Mouse (Mus musculus): ENCODE results near the gene Top3a. TPM values are rescaled to one million over a fixed set of nuclear protein-coding genes. Genes with fewer than 3 reads are reported as not detected.
"Not testable (repeated sequence)": the region's sequence is repeated elsewhere in the genome, so short reads cannot be mapped to it uniquely, and the experiment has no call there.

Top3a gene
- 10 to 100 TPM in 1 of 2 experiments, 1 to 10 TPM in 1; 6.5 to 10.7 TPM for total RNA-seq (2021)
- long read RNA-seq, experiment 1, partial matches to known transcripts = 2 of 4 reads
- long read RNA-seq, experiment 1, other reads (novel, unspliced or antisense) = 1 of 4 reads
- long read RNA-seq, experiment 2, partial matches to known transcripts = 1 of 2 reads
- long read RNA-seq, experiment 2, other reads (novel, unspliced or antisense) = 0 of 2 reads

DNA sequence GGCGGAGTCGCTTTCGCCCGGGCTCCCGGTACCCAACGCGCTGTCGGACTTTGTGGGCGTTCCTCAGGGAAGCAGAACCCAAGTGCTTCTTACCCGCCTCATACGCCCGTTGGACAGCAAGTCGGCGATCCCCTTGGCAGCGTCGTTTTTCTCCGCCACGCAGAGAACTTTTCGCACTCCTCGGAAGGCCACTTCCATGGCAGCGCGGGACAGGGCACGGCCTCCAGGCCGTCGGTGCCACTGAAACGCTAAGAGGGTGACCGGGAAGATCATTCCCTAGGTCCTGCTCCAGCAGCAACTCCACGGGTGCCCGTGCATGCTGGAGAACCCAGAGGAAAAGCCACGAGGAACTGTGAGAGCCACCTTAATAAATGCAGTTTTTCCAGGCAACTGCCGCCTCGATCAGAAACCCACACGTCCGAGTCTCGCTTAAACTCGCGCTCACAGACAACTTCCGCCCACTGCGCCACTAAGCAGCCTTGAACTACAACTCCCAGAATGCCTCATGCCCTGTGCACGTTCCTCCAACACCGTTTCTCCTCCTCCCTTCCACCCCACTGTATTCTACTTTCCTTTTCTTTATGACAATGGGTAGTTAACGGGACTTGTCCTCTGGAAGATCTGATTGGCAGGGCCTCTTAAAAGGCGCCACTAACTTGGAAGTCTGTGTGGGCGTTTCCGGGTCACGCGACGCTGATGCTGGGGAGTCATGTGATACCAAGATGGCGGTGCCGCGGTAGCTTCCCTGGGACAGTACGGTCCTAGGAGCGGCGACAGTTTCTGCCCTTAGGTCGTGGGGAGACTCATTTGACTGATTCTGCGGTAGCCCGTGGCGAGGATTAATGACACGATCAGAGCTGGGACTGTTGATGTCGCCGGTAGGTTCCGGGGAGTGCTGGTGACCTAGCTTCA is at the start of gene Top3a, which contains the start of gene Smcr8:
Gene Top3a (minus strand): TSS at position 537 of the 912 bp plus-strand sequence.
Gene Smcr8 (plus strand): TSS at position 696 of the 912 bp plus-strand sequence.
- DNase-seq = peak; percentile 86 to 88

DNA sequence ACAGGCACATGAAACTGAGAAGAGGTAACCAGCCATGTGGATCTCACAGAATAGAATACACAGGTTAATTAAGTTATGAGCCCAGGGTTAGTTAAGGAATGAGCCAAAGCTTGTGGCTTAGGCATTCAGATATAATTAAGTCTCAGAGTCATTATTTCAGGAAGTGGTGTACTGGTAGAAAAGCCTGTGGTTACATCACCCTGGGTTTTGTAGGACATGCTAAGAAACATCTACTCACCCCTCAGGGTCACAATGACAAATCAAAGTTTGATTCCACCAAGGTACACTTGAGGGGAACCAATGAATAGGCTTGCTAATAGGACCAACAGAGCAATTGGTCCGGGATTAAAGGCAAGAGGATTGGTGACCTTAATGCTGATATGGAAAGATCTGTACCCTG is 49.5 kb upstream of the Top3a start:
- no peak for DNase-seq

DNA sequence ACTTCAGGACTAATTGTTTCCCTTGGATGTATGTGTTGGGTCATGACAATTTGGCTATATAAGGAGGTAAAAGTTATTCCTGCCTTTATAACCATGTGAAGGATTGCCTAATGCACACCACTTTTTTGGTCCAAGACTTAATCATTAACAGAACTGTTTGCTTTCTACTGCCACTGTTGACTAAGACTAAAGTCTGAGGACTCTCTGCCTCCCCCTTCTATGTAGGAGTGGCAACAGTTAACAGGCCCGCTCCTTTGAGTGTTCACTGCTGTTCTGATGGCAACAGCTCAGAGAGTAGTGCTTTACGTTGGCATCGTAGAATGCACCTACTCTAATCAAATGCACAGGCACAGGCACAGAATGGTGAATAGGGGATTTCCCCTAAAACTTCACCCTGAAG is 48.0 kb upstream of the Top3a start:
- no peak for DNase-seq

DNA sequence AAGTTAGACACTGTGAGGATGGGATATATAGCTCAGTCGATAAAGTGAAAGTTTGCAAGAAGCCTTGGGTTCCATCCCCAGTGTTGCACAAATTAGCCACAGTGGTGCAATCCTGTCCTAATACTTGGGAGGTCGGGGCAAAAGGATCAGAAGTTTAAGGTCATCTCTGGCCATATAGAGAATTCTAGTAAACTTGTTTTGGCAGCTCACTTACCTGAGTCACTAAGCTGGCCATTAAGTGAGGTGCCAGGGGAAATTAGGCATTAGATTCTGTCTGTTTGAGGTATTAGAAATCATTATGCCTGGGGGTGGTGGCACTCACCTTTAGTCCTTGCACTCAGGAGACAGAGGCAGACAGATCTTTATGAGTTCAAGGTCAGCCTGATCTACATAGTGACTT is 46.6 kb upstream of the Top3a start:
- no peak for DNase-seq

DNA sequence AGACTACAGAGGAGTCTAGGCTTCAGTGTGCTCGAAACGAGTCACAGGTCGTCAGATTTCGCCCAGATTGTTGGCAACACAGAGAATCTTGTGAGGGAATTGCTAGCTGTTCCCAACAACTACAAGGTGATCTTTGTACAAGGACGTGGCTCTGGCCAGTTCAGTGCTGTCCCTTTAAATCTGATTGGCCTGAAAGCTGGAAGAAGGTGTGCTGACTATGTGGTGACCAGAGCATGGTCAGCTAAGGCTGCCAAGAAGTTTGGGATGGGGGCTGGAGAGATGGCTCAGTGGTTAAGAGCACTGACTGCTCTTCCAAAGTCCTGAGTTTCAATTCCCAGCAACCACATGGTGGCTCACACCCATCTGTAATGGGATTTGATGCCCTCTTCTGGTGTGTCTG is 39.2 kb upstream of the Top3a start:
- DNase-seq = no peak

DNA sequence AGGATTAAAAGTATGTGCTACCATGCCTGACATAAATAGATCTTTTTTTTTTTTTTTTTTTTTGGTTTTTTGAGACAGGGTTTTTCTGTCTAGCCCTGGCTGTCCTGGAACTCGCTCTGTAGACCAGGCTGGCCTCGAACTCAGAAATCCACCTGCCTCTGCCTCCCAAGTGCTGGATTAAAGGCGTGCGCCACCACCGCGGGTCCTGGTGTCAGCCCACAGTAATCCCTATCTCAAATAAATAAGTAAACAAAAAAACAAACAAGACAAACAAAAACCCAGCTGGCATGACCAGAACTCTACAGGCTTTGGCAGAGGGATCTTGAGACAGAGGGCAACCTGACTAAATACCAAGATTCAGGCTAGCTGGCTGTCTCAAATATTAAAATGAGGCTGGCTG is 34.5 kb upstream of the Top3a start, which contains the start of gene Shmt1:
Gene Shmt1 (minus strand): TSS at position 101 of the 400 bp plus-strand sequence.
- not testable (repeated sequence) for DNase-seq

DNA sequence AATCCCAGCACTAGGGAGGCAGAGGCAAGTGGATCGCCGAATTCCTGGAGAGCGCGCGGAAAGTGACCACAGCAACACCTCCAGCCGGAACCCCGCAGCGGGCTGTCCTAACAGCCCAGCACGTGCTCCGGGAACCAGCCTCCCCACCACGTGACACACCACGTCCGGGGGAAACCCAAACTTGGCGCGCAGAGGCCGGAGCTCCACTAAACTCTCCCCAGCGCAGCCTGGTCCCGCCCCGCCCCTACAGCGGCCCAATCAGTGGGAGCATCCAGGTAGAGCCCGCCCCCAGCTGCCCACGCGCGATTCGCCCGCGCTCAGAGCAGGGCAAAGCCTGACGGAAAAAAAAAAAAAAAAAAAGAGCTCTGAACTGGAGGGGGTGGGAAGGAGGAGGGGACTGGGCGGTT is 33.9 kb upstream of the Top3a start:
- peak; percentile 98 for DNase-seq

DNA sequence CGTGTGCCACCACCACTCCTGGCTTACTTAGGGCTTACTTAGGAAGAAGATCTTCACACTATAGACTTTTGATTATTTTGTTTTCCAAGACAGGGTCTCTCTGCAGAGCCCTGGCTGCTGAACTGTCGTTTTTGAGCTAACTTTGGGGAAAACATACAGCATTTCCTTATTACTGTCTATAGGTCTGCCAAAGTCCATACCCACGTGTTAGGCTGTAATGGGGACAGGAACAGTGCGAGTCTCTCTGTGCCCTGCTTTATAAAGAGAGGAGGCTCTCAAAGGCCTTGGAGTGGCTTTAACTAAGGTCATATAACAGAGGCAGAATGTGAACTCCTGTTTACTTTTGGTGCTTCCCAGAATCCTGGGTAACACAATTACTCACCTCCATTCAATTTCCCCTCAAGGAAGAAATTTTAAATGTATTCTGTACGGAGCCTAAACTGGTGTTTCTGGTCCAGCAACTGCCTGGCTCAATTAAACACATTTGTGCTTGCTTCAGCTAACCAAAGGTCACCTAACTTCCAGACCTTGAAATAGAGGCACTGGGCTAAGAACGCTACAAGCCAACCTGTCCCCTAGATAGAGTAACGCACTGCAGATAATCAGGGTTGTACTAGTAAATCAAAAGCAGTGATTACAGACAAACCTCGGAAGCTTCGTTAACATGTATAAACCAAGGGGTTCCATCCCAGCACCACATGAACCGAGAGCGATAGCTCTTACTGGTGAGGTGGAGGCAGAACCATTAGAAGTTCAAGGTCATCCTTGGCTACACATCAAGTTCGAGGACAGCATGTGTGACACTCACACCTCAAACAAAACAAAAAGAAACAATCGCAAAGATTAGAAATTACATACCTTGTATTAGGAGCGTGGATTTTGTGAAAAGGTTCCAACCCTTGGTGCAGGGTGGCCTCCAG is 33.1 kb upstream of the Top3a start:
- DNase-seq = peak in 1 of 2 experiments; percentile 13

DNA sequence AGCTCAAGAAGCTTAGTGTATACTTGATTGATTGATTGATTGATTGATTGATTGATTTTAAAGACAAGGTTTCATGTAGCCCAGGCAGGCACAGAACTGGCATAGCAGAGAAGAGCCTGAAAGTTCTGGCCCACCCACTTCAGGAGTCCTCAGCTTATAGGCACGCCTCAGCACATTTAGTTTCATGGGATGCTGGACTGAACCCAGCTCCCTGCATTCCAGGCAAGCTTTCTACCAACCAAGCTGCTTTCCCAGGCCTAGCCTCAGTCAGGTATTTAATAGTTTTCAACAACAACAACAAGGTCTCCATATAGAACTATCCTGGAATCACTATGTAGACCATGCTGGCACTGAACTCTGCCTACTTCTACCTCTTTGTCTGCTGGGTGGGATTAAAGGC is 32.4 kb upstream of the Top3a start:
- no peak for DNase-seq

DNA sequence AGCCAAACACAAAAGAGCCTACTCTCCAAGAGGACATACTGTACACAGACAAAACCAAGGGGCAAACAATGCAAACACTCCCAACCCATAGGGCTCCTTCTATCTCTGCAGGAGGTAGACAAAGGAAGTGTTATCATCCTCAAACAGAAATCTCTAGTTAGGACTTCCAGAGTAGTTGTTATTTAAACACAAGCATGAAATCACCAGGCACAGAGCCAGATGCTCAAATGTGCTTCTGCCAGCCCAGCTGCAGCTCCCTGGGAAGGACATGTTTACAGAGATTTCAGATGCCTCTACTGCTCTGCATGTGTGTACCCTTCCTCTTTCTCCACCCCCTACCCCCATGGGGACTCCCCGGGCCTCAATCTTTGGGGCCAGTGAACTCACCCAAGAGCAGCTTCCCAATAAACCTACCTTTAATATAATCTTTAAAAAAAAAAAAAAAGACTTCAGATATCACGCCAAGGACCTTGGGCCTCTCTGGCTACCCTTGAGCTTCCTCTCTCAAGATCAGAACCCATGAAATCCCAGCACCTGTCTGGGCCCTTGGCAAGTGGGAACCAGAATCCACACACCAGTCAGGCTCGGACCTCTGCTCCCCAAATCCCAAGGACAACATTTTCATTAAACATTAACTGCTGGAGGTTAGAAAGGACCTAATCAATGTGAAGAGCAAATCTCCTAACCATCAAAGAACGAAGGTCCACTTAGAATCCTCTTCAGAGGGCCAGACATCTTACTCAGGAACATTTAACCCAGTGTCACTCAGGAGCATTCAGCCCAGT is 31.3 kb upstream of the Top3a start:
- peak; percentile 80 to 81 for DNase-seq

DNA sequence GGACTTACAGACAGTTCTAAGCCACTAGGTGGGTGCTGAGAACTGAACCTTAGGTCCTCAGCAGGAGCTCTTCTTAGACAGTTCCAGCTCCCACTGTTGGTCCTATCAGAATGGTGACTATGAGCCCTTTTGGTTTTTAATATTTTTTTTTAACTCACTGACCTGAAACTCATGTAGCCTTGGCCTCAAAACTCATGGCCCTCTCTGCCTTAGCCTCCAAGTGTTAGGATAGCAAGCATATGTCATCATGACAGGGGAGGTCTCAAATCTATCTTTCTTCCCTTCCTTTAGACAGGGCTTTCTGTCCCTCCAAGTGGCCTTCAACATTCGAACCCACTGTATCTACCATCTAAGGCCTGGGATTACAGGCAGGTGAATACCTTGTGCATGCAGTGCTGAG is 23.7 kb upstream of the Top3a start:
- no peak for DNase-seq

DNA sequence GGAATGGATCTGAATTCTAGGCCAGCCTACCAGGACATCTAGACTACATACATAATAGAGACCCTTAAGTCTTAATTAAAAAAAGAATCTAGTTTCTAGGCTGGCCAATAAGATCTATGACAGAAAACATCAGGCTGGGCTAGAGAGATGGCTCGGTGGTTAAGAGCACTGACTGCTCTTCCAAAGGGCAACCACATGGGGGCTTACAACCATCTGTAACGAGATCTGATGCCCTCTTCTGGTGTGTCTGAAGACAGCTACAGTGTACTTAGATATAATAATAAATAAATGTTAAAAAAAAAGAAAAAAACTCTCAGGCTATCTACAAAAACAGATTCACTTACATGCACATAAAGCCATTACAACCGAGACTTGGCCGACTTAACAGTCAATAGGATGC is 22.8 kb upstream of the Top3a start:
- no peak for DNase-seq

DNA sequence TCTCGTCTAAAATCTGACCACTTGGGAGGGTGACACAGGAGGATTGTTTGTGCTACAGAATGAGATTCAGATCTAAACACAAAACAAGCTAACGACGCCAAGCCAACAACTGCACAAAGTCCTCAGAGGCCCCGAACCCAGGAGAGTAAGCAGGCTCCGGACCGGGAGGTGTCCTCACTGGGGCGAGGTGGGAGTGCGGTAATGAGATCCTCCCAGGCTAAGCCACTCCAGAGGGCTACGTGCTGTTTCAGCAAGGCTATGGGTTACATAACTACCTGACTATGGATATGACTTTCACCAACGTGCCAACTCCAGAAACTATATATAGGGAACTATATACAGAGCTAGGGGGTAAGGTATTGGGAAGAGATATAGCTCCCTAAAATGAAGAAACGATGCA is 19.2 kb upstream of the Top3a start:
- DNase-seq = no peak

DNA sequence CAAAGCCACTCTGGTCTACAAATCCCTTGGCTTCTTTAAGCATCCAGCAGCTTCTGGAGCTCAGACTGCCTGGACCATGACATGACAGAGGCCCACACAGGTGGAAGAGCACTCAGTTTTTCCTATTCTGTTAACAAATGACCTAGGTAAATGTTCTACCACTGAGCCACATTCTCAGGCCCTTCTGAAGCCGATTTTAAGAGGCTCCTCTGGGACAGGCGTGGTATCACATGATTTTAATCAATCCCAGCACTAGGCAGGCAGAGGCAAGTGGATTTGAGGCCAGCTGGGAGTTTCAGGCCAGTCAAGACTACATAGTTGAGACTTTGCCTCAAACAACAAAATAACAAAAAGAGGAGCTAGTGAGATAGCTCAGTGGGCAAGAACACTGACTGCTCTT is 13.3 kb upstream of the Top3a start:
- no peak for DNase-seq

DNA sequence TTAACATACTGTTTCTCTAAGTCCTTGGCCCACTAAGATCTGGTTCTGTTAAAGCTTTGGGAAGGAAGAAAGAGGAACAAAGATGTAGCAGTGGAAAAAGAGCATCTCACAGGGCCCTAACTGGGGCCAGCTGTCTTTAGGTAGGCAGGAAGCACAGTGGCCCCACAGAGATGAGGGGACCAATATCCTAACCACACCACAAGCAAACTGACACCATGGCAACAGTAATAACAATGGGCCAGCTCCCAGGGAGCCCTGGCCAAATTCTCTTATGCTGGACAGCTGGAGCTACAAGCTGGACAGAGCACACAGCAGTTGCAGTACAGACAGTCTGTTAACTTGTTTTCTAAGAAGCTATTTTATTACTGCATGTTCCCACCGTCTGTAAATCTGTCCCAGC is 10.4 kb upstream of the Top3a start:
- DNase-seq = no peak

DNA sequence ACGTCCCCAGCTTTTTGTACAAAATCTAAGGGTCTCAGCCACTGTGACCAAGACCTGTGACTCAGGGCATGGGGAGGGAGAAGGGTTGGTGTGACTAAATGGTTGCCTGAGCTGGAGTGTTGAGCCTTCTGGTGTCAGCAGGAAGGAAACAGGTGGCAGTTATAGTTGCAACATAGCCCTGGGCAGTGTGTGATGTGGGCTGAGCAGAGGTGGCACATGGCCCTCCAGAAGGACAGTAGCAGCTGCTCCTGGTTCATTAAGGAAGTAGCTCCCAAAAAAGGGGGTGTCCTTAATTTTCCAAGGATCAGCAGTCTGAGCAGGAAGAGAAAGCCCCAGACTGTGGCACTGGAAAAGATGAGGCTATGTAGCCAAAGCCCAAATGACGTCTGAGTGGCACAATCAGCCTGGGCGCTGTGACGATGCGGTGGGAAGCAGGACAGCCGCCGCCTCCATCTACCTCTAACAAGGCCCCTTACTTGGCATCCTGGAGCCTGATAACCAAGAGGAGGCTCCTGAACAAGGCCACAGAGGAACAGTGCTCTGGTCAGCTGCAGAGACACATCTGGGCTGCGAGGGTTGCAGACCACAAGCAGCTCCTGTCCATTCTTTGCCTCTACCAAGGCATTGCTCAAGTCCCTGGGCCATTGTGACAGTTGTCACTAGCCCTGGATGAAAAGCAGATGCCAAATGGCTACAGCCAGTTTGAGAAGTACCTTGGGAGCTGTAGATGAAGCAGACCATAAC is 7.2 kb upstream of the Top3a start:
- no peak for DNase-seq

DNA sequence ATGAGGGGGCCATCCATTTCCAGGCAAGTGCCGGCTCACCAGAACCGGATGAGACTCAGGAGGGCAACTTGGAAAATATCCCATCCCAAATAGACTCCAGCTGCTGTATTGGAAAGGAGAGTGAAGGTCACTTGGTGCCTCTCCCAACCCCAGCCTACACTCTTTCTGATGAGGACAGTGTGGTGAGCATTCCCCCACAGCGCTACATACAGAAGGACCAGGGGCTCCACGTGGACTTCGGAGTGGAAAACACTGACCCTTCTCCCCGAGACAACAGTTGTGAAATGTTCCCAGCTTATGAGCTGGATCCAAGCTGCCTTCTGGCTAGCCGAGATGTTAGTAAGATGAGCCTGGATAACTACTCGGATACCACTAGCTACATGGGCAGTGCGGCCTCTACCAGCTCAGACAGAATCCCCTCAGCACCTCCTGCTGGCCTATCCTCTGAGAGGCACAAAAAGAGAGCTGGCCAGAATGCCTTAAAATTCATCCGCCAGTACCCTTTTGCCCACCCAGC is 2.6 kb upstream of the Top3a start:
- DNase-seq = no peak

DNA sequence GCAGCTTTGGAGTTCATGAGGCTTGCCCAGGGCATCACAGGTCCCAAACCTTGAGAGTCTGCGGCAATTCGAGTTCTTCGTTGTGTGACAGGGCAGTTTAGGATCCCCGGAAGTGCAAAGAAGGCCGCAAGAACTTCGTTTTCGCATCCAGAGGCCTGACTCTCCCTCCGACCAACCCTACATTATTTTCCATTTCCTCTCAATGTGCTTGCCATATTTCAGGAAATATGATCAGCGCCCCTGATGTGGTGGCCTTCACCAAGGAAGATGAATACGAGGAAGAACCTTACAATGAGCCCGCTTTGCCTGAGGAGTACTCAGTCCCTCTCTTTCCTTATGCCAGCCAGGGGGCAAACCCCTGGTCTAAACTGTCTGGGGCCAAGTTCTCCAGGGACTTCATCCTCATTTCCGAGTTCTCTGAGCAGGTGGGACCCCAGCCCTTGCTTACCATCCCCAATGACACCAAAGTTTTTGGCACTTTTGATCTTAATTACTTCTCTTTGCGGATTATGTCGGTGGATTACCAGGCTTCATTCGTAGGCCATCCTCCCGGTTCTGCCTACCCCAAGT is 721 bp upstream of the Top3a start:
- DNase-seq = no peak

DNA sequence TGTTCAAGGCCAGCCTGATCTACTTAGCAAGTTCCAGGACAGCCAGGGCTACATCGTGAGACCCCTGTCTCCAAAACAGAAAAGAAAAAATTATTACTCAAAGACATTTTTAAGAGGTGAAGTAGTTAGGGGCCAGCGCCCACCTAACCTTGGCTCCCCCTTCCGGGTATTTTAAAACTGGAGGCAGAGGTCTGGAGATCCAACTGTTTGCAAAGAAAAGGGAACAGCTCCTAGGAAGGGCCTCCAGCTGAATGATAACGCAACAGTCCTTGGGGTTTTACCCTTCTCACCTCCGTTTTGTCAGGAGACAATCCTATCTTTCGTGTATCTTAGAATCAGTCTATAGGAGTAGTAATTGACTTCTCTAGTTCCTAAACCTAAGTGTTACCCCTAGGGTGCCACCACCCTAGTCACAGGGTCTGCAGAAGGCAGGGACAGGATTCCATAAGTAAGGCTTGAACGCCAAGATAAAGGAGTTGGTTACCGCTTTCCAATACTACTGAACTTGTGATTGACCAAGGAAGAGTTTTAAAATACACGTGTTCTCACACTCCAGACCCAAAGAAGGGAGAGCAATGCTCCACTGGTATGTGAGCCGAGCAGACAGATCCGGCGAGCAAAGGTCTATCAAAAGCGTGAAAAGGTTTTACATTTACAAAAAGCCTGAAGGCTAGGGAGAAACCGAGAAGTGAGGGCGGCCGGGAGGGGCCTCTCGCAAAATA is 897 bp downstream of the Top3a start:
- DNase-seq = no peak

DNA sequence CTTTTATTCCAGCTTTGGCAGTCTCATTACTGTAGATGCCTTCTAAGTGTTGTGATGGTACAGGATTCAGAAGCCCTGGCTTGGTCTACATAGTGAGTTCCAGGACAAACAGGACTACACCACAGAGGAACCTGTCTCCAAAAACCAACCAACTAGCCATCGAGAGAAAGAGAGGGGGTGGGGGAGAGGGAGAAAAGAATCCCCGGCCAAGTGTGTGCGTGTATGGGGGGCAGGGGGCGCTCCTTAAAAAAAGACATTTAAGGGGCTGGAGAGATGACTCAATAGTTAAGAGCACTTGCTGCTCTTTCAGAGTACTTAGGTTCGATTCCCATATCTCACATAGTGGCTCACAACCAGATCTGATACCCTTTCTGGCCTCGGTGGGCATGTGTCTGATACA is 1.6 kb downstream of the Top3a start:
- DNase-seq = no peak

Measured in adrenal gland, postnatal 36 days (tissue).